Mouse (Mus musculus): Measurements from ENCODE around the gene Zfp825.
"Not testable (repeated sequence)": the region's sequence is repeated elsewhere in the genome, so short reads cannot be mapped to it uniquely, and the experiment has no call there.

The Zfp825 gene

GRCm38 (mm10) chr13:74493911-74494679 is at the start of gene Zfp825:
Gene Zfp825 (minus strand): TSS chr13:74493992.
- DNase-seq = peak; percentile 99

GRCm38 (mm10) chr13:74535418-74535817 is 41.6 kb upstream of the Zfp825 start:
- DNase-seq = not testable (repeated sequence)

GRCm38 (mm10) chr13:74534864-74535263 is 41.1 kb upstream of the Zfp825 start:
- peak; percentile 86 for DNase-seq

- peak; percentile 83 for DNase-seq
These were observed 40.3 kb upstream of the Zfp825 start for GRCm38 (mm10) chr13:74534096-74534495.

- not testable (repeated sequence) for DNase-seq
These were observed 37.5 kb upstream of the Zfp825 start for GRCm38 (mm10) chr13:74531251-74531650.

- DNase-seq = not testable (repeated sequence)
These were observed 35.6 kb upstream of the Zfp825 start for GRCm38 (mm10) chr13:74529372-74529715.

GRCm38 (mm10) chr13:74528519-74529371 is 35.0 kb upstream of the Zfp825 start:
- not testable (repeated sequence) for DNase-seq

GRCm38 (mm10) chr13:74522481-74523237 is 28.9 kb upstream of the Zfp825 start:
- peak; percentile 99 for DNase-seq

GRCm38 (mm10) chr13:74522141-74522480 is 28.3 kb upstream of the Zfp825 start:
- not testable (repeated sequence) for DNase-seq

- DNase-seq = not testable (repeated sequence)
These were observed 14.2 kb upstream of the Zfp825 start for GRCm38 (mm10) chr13:74507981-74508380.

GRCm38 (mm10) chr13:74502851-74503250 is 9.1 kb upstream of the Zfp825 start:
- DNase-seq = not testable (repeated sequence)

- DNase-seq = not testable (repeated sequence)
These were observed 5.9 kb upstream of the Zfp825 start for GRCm38 (mm10) chr13:74499696-74500095.

- not testable (repeated sequence) for DNase-seq
These were observed 9.5 kb downstream of the Zfp825 start for GRCm38 (mm10) chr13:74484326-74484725.

- not testable (repeated sequence) for DNase-seq
These were observed 22.3 kb downstream of the Zfp825 start for GRCm38 (mm10) chr13:74471468-74471867.

GRCm38 (mm10) chr13:74462699-74463385 is 30.9 kb downstream of the Zfp825 start:
- DNase-seq = peak; percentile 98

GRCm38 (mm10) chr13:74462318-74462698 is 31.5 kb downstream of the Zfp825 start:
- DNase-seq = not testable (repeated sequence)

- no peak for DNase-seq
These were observed 53.9 kb downstream of the Zfp825 start for GRCm38 (mm10) chr13:74439895-74440294.

All from heart, adult 11 months (tissue).